Mouse (Mus musculus) kidney, postnatal 0 days (tissue): ENCODE data around the gene Htr1f. TPM values are rescaled to one million over a fixed set of nuclear protein-coding genes. Genes with fewer than 3 reads are reported as not detected.

Experiments used
- ATAC-seq: fragments of 200-750 bp; cut with Nextera tagmentation; replicated peaks from 2 replicates; pipeline ENCODE4 v1.8.0; 2017; ENCODE audit warnings: low read depth, moderate number of reproducible peaks, moderate TSS enrichment, moderate library complexity; ENCODE audit not compliant: low FRiP score
- DNase-seq: peaks from one replicate; pipeline ENCODE4 v3.0.0-alpha.2; 2016; ENCODE audit warnings: low spot score
- H3K27ac ChIP-seq: fragments of 300-500 bp; sonication (generic); 2 replicates; pipeline ENCODE4 v1.5.1; 2014; ENCODE audit warnings: mild to moderate bottlenecking
- H3K27me3 ChIP-seq: fragments of 300-500 bp; sonication (generic); 2 replicates; pipeline ENCODE4 v1.6.1; 2014; ENCODE audit warnings: low read length, mixed read lengths; ENCODE audit not compliant: insufficient read depth
- H3K36me3 ChIP-seq: fragments of 300-500 bp; sonication (generic); 2 replicates; pipeline ENCODE4 v1.6.1; 2014; ENCODE audit warnings: low read length, mixed read lengths; ENCODE audit not compliant: insufficient read depth
- H3K4me1 ChIP-seq: fragments of 300-500 bp; sonication (generic); replicated peaks from 2 replicates; pipeline ENCODE4 v1.6.1; 2014; ENCODE audit warnings: antibody characterized with exemption, low read length, mixed read lengths; ENCODE audit not compliant: insufficient read depth
- H3K4me2 ChIP-seq: fragments of 300-500 bp; sonication (generic); 2 replicates; pipeline ENCODE4 v1.6.1; 2014; ENCODE audit warnings: mild to moderate bottlenecking, low read length, moderate library complexity, mixed read lengths
- H3K4me3 ChIP-seq: fragments of 300-500 bp; sonication (generic); replicated peaks from 2 replicates; pipeline ENCODE4 v1.5.1; 2014; ENCODE audit warnings: low read depth, low read length
- H3K9ac ChIP-seq: fragments of 300-500 bp; sonication (generic); 2 replicates; pipeline ENCODE4 v1.6.1; 2014; ENCODE audit warnings: low read depth, low read length
- H3K9me3 ChIP-seq: fragments of 300-500 bp; sonication (generic); replicated peaks from 2 replicates; pipeline ENCODE4 v1.6.1; 2016; ENCODE audit warnings: low read length, inconsistent platforms, mixed read lengths
- CTCF ChIP-seq: IDR thresholded peaks from 2 replicates; pipeline ENCODE4 v1.5.1; 2016; ENCODE audit warnings: antibody characterized with exemption, low read depth, mild to moderate bottlenecking, moderate library complexity
- WGBS: fragments of 180-500 bp; shearing (Covaris S2); extraction: QIAGEN DNeasy Blood & Tissue Kit; methylation state at CpG from one replicate; pipeline ENCODE4 v1.1.7; 2014; 5-methylcytosine and 5-hydroxymethylcytosine counted together
- polyA plus RNA-seq: library from polyadenylated mRNA; unstranded; fragments of >200 nt; fragmentation: Nextera tagmentation; extraction: Ambion mirVana; gene quantifications from 2 replicates; pipeline ENCODE4 v1.2.1, GENCODE M21; 2015

Htr1f gene
- 0.07 and 0.10 TPM in 2 replicates for polyA plus RNA-seq

GRCm38 (mm10) chr16:65105184-65105931 lies at the start of gene Htr1f:
TSS of gene Htr1f (minus strand) at chr16:65105854.
- Histone ChIP-seq H3K9me3 (no peaks in the 10 kb centered on the region), H3K36me3 (no peaks in the 10 kb centered on the region), H3K27ac (no peak within 1 kb of the TSS), H3K4me2 (peak within 1 kb of the TSS; percentile 66), H3K27me3 (peaks cover 6% of the 10 kb centered on the region), H3K9ac (no peak within 1 kb of the TSS), H3K4me3 (peak within 1 kb of the TSS; percentile 34), H3K4me1 (no peaks in the 10 kb centered on the region)
- peak; percentile 75 for ATAC-seq
- TF ChIP-seq CTCF: no peak
- DNase-seq: no peak
- 4% methylated on average over 40 of the region's 41 CpGs for WGBS

- Histone ChIP-seq H3K9me3 (no peaks in the 10 kb centered on the region), H3K4me2 (no peak overlapping the region), H3K4me3 (no peak overlapping the region), H3K27me3 (no peaks in the 10 kb centered on the region), H3K9ac (no peak overlapping the region), H3K36me3 (no peaks in the 10 kb centered on the region), H3K4me1 (no peaks in the 10 kb centered on the region), H3K27ac (no peak overlapping the region)
- no peak for ATAC-seq
- DNase-seq: no peak
- WGBS: 70% methylated on average over 2 of the region's 2 CpGs
- TF ChIP-seq CTCF: no peak
Observed at GRCm38 (mm10) chr16:65139771-65140170, 34.1 kb upstream of the Htr1f start.

GRCm38 (mm10) chr16:65129391-65129790 lies 23.7 kb upstream of the Htr1f start:
- H3K4me1 ChIP-seq: no peaks in the 10 kb centered on the region
- 50% methylated on average over 2 of the region's 2 CpGs for WGBS

GRCm38 (mm10) chr16:65127846-65128245 lies 22.2 kb upstream of the Htr1f start:
- Histone ChIP-seq H3K27ac (no peak overlapping the region), H3K9me3 (no peaks in the 10 kb centered on the region), H3K36me3 (no peaks in the 10 kb centered on the region), H3K9ac (no peak overlapping the region), H3K4me1 (no peaks in the 10 kb centered on the region), H3K27me3 (no peaks in the 10 kb centered on the region), H3K4me2 (no peak overlapping the region), H3K4me3 (no peak overlapping the region)
- no peak for ATAC-seq
- WGBS: 74% methylated on average over 3 of the region's 3 CpGs
- no peak for TF ChIP-seq CTCF
- no peak for DNase-seq

More at GRCm38 (mm10) chr16:65129391-65129790, 23.7 kb upstream of the Htr1f start:
- TF ChIP-seq CTCF: no peak
- Histone ChIP-seq H3K36me3 (no peaks in the 10 kb centered on the region), H3K27me3 (no peaks in the 10 kb centered on the region), H3K9ac (no peak overlapping the region), H3K27ac (no peak overlapping the region), H3K4me3 (no peak overlapping the region), H3K4me2 (no peak overlapping the region), H3K9me3 (no peaks in the 10 kb centered on the region)
- DNase-seq: no peak
- ATAC-seq: no peak

- no peaks in the 10 kb centered on the region for H3K36me3 ChIP-seq
- no peaks in the 10 kb centered on the region for H3K27me3 ChIP-seq
- no peak overlapping the region for H3K4me2 ChIP-seq
- H3K9ac ChIP-seq: no peak overlapping the region
- no peak overlapping the region for H3K4me3 ChIP-seq
- WGBS: 73% methylated on average over 1 of the region's 1 CpGs
- H3K9me3 ChIP-seq: no peaks in the 10 kb centered on the region
- no peak overlapping the region for H3K27ac ChIP-seq
- DNase-seq (no peak), ATAC-seq (no peak)
- H3K4me1 ChIP-seq: no peaks in the 10 kb centered on the region
- TF ChIP-seq CTCF: no peak
Observed at GRCm38 (mm10) chr16:65112221-65112620, 6.6 kb upstream of the Htr1f start.

GRCm38 (mm10) chr16:65093552-65093951 lies 12.1 kb downstream of the Htr1f start:
- Histone ChIP-seq H3K9ac (no peak overlapping the region), H3K27ac (no peak overlapping the region), H3K4me1 (no peaks in the 10 kb centered on the region), H3K36me3 (no peaks in the 10 kb centered on the region), H3K4me3 (no peak overlapping the region), H3K9me3 (no peaks in the 10 kb centered on the region), H3K27me3 (no peaks in the 10 kb centered on the region), H3K4me2 (no peak overlapping the region)
- 76% methylated on average over 5 of the region's 5 CpGs for WGBS
- no peak for ATAC-seq
- DNase-seq: no peak
- TF ChIP-seq CTCF: no peak
